Mouse (Mus musculus): Measurements from ENCODE around the gene Timm9. TPM values are rescaled to one million over a fixed set of nuclear protein-coding genes. Genes with fewer than 3 reads are reported as not detected.

Timm9 gene
- polyA plus RNA-seq (2012; rRNA removed): 7.2 and 8.4 TPM in 2 replicates

DNA sequence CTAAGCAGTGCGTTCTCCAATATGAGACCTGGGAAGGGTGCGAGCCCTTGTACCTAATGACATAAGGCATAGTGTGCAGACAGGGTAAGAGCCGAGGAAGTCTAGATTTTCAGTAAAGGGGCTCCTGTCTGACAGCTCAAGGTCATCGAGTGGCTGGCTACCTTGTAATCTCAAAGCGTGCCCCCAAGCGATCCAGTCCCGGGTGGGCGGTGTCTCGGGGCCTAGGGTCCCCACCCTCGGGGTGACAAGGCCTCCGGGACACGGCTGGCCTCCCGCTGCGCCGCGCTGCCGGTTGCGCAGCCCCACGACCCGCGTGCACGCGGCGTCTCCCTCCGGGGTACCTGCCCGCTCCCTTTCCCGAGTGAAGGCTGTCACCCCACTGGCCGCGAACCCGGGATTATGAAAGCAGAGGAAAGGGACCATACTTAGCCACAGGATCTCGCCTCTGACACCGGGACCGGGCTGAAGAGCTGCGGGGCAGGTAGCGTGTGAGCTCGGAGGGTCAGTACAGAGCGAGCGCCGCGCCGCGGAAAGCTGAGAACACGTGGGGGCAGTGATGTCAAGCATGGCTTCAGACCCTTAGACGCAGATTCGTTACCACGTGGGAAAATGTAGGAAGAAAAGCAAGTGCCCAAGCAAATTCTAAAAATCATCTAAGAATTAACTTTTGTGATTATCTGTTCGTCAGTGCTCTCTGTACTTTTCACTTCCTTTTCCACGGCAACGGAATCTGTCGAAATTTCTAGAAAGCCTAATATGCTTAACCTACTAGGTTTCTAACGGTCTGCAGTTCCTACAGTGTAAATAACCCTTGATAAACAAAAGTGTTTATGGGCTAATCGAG is at the start of gene Timm9, which contains the start of gene 2700049A03Rik:
Timm9 (minus strand) TSS at position 555 of the 844 bp plus-strand sequence.
2700049A03Rik (plus strand) TSS at position 719 of the 844 bp plus-strand sequence.
- Histone ChIP-seq H3K27me3 (ENCODE audit: control insufficient read depth, insufficient read depth, low read length) (no peaks in the 10 kb centered on the region), H3K4me3 (ENCODE audit: extremely low read depth, insufficient read depth, insufficient read length) (peak within 1 kb of the TSS; percentile 99), H3K36me3 (ENCODE audit: control insufficient read depth, insufficient read depth, low read length) (peaks cover 6% of the 10 kb centered on the region), H3K4me1 (ENCODE audit: control insufficient read depth, insufficient read depth, insufficient read length) (peaks cover 3% of the 10 kb centered on the region; the same call in 1 of the 2 replicates), H3K27ac (ENCODE audit: insufficient read depth, low read length) (peak within 1 kb of the TSS; percentile 83)
- DNase-seq (ENCODE audit: low read depth in 1 of 2, low spot score in 2 of 2): peak; percentile 66 to 88
- WGBS: under 1% methylated on average over 52 of the region's 52 CpGs
- TF ChIP-seq CTCF (IDR thresholded peaks at IDR 0.05; ENCODE audit: extremely low read depth, insufficient read depth, insufficient read length, insufficient replicate concordance) (no peak), POLR2A (IDR thresholded peaks at IDR 0.05; ENCODE audit: low read depth, low read length) (peak; percentile 52)

DNA sequence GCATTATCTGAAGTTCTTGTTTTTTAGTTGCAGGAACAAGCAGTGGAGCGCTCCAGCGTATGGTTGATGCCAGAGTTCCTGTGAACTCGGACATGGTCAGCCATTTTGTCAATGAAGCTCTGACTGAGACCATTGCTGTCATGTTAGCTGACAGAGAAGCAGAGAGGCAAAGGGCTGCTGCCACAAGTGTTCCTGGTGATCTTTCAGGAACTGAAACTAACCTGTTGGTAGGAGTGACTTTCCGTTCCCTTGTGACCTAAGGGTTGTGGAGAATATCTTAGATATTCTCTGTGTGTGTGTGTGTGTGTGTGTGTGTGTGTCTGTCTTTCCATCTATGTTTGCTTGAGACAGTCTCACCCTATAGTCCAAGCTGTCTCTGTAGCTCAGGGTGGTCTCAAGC is 47.9 kb upstream of the Timm9 start:
- peak in 1 of 2 experiments; percentile 9 for DNase-seq (ENCODE audit: low read depth in 1 of 2, low spot score in 2 of 2)
- no peak overlapping the region for H3K27ac ChIP-seq (ENCODE audit: insufficient read depth, low read length)
- no peak overlapping the region for H3K4me3 ChIP-seq (ENCODE audit: extremely low read depth, insufficient read depth, insufficient read length)
- no peaks in the 10 kb centered on the region; the same call in 1 of the 2 replicates for H3K4me1 ChIP-seq (ENCODE audit: control insufficient read depth, insufficient read depth, insufficient read length)
- 66% methylated on average over 4 of the region's 4 CpGs for WGBS
- H3K27me3 ChIP-seq (ENCODE audit: control insufficient read depth, insufficient read depth, low read length): no peaks in the 10 kb centered on the region
- no peak for TF ChIP-seq POLR2A (IDR thresholded peaks at IDR 0.05; ENCODE audit: low read depth, low read length)
- no peak for TF ChIP-seq CTCF (IDR thresholded peaks at IDR 0.05; ENCODE audit: extremely low read depth, insufficient read depth, insufficient read length, insufficient replicate concordance)
- peaks cover 12% of the 10 kb centered on the region for H3K36me3 ChIP-seq (ENCODE audit: control insufficient read depth, insufficient read depth, low read length)

DNA sequence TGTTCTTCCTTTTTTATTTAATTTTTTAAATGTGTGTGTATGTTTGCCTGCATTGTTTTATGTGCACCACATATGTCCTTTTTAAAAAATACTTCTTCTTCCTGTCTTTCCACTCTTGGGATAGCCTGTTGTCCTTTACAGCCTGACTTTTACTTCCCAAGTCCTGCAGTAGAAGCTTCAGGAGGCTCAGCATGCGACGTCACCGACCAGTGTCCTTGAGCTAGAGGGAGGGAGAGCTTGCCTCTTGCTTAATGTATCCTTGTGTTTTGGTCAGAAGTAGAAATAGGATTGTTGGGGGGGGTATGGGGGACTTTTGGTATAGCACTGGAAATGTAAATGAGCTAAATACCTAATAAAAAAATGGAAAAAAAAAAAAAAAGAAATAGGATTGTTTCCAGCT is 47.3 kb upstream of the Timm9 start:
- Histone ChIP-seq H3K27me3 (ENCODE audit: control insufficient read depth, insufficient read depth, low read length) (no peaks in the 10 kb centered on the region), H3K36me3 (ENCODE audit: control insufficient read depth, insufficient read depth, low read length) (peaks cover 13% of the 10 kb centered on the region), H3K4me1 (ENCODE audit: control insufficient read depth, insufficient read depth, insufficient read length) (no peaks in the 10 kb centered on the region; the same call in 1 of the 2 replicates), H3K4me3 (ENCODE audit: extremely low read depth, insufficient read depth, insufficient read length) (no peak overlapping the region), H3K27ac (ENCODE audit: insufficient read depth, low read length) (no peak overlapping the region)
- no peak for DNase-seq (ENCODE audit: low read depth in 1 of 2, low spot score in 2 of 2)
- TF ChIP-seq POLR2A (IDR thresholded peaks at IDR 0.05; ENCODE audit: low read depth, low read length) (no peak), CTCF (IDR thresholded peaks at IDR 0.05; ENCODE audit: extremely low read depth, insufficient read depth, insufficient read length, insufficient replicate concordance) (no peak)
- WGBS: 96% methylated on average over 3 of the region's 3 CpGs

DNA sequence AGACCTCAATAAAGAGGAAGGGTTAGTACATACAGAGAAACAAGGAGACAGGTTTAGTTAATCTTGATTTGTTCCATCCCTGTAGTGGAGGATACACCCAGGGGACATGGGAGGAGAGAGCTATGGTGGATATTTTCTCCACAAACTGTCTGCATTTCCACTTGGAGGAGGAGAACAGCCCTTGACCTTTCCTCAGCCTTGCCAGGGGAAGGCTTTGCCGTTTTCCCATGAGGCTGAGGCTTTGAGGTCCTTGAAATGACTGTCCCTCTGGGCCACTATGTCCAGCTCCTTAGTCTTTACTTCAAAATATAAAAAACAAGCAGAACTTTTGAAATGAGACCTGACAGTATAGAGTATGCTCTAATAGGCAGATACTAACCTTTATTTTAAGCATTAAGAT is 33.4 kb upstream of the Timm9 start:
- H3K4me1 ChIP-seq (ENCODE audit: control insufficient read depth, insufficient read depth, insufficient read length): no peaks in the 10 kb centered on the region
- DNase-seq (ENCODE audit: low read depth in 1 of 2, low spot score in 2 of 2): no peak
- no peak overlapping the region for H3K4me3 ChIP-seq (ENCODE audit: extremely low read depth, insufficient read depth, insufficient read length)
- TF ChIP-seq CTCF (IDR thresholded peaks at IDR 0.05; ENCODE audit: extremely low read depth, insufficient read depth, insufficient read length, insufficient replicate concordance) (no peak), POLR2A (IDR thresholded peaks at IDR 0.05; ENCODE audit: low read depth, low read length) (no peak)
- H3K27me3 ChIP-seq (ENCODE audit: control insufficient read depth, insufficient read depth, low read length): no peaks in the 10 kb centered on the region
- H3K27ac ChIP-seq (ENCODE audit: insufficient read depth, low read length): no peak overlapping the region
- WGBS: 97% methylated on average over 1 of the region's 1 CpGs
- peaks cover 6% of the 10 kb centered on the region; the same call in 1 of the 2 replicates for H3K36me3 ChIP-seq (ENCODE audit: control insufficient read depth, insufficient read depth, low read length)

DNA sequence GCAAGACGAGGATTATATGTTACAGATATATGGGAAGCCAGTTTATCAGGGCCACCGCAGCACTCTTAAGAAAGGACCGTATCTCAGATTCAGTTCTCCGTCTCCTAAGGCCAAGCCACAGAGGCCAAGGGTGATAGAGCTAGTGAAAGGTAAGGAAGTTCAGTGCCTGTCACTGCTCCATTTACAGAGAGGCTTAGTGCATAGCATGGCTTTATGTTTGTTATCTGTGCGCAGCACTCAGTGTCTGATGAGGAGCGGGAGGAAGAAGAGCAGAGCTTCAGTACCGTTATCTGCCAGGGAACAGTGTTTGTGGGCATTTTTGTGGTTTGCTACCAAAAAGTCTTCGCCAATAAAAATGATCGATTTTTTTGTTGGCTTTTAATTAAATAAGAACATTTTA is 27.9 kb upstream of the Timm9 start:
- H3K4me3 ChIP-seq (ENCODE audit: extremely low read depth, insufficient read depth, insufficient read length): no peak overlapping the region
- no peaks in the 10 kb centered on the region for H3K4me1 ChIP-seq (ENCODE audit: control insufficient read depth, insufficient read depth, insufficient read length)
- TF ChIP-seq POLR2A (IDR thresholded peaks at IDR 0.05; ENCODE audit: low read depth, low read length) (no peak), CTCF (IDR thresholded peaks at IDR 0.05; ENCODE audit: extremely low read depth, insufficient read depth, insufficient read length, insufficient replicate concordance) (no peak)
- peaks cover 14% of the 10 kb centered on the region for H3K36me3 ChIP-seq (ENCODE audit: control insufficient read depth, insufficient read depth, low read length)
- DNase-seq (ENCODE audit: low read depth in 1 of 2, low spot score in 2 of 2): no peak
- 84% methylated on average over 9 of the region's 9 CpGs for WGBS
- no peak overlapping the region for H3K27ac ChIP-seq (ENCODE audit: insufficient read depth, low read length)
- H3K27me3 ChIP-seq (ENCODE audit: control insufficient read depth, insufficient read depth, low read length): no peaks in the 10 kb centered on the region

DNA sequence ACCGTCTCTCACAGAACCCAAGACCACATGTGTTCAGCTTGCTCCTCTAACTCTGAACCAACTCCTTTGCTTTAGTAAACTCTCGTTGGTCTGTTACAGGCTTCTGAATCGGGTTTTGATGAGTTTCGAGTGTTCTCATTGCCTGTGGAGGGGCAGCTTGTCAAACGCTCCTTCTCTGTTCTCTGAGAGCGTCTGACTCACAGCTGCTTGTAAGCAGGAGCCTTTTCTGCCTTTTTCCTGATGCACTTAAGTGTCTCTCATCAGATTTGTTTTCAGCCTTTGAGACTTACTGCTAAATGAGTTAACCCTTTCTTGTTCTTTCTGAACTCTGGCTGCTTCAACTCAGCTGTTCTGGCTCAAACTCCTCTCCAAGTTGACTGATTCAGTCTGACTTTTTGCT is 21.5 kb upstream of the Timm9 start:
- no peak for DNase-seq (ENCODE audit: low read depth in 1 of 2, low spot score in 2 of 2)
- no peak for TF ChIP-seq CTCF (IDR thresholded peaks at IDR 0.05; ENCODE audit: extremely low read depth, insufficient read depth, insufficient read length, insufficient replicate concordance)
- no peak for TF ChIP-seq POLR2A (IDR thresholded peaks at IDR 0.05; ENCODE audit: low read depth, low read length)
- Histone ChIP-seq H3K4me3 (ENCODE audit: extremely low read depth, insufficient read depth, insufficient read length) (no peak overlapping the region), H3K27me3 (ENCODE audit: control insufficient read depth, insufficient read depth, low read length) (no peaks in the 10 kb centered on the region), H3K4me1 (ENCODE audit: control insufficient read depth, insufficient read depth, insufficient read length) (no peaks in the 10 kb centered on the region), H3K36me3 (ENCODE audit: control insufficient read depth, insufficient read depth, low read length) (peaks cover 28% of the 10 kb centered on the region), H3K27ac (ENCODE audit: insufficient read depth, low read length) (no peak overlapping the region)
- WGBS: 89% methylated on average over 6 of the region's 6 CpGs

DNA sequence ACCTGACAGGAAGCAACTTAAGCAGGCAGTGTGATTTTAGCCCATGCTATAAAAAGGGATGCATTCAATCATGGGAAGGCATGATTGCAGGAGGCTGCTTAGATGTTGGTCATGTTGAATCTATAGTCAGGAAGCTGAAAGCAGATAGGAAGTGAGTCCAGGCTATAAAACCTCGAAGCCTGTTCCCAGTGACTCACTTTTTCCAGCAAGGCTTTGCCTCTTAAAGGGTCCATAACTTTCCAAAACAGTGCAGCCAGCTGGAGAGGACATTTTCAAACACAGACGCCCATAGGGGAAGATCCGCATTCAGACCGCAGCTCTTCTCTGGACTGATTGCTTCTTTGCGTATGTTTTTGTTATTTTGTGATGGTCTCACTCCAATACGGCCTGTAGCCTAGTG is 18.5 kb upstream of the Timm9 start:
- Histone ChIP-seq H3K4me1 (ENCODE audit: control insufficient read depth, insufficient read depth, insufficient read length) (no peaks in the 10 kb centered on the region), H3K36me3 (ENCODE audit: control insufficient read depth, insufficient read depth, low read length) (peaks cover 22% of the 10 kb centered on the region), H3K27ac (ENCODE audit: insufficient read depth, low read length) (no peak overlapping the region), H3K4me3 (ENCODE audit: extremely low read depth, insufficient read depth, insufficient read length) (no peak overlapping the region), H3K27me3 (ENCODE audit: control insufficient read depth, insufficient read depth, low read length) (no peaks in the 10 kb centered on the region)
- DNase-seq (ENCODE audit: low read depth in 1 of 2, low spot score in 2 of 2): no peak
- WGBS: 91% methylated on average over 6 of the region's 6 CpGs
- TF ChIP-seq CTCF (IDR thresholded peaks at IDR 0.05; ENCODE audit: extremely low read depth, insufficient read depth, insufficient read length, insufficient replicate concordance) (no peak), POLR2A (IDR thresholded peaks at IDR 0.05; ENCODE audit: low read depth, low read length) (no peak)
